Mouse (Mus musculus) bone marrow, adult 2 months (tissue): Measurements from ENCODE around the gene Anxa2. TPM values are rescaled to one million over a fixed set of nuclear protein-coding genes. Genes with fewer than 3 reads are reported as not detected.

Source experiments
- H3K27ac ChIP-seq: fragments of 200-500 bp; 2 replicates; pipeline ENCODE4 v1.5.1; 2012; ENCODE audit warnings: low read depth, mild to moderate bottlenecking, control low read depth, inconsistent platforms, low read length; ENCODE audit not compliant: control insufficient read depth, poor library complexity, insufficient read depth
- H3K4me1 ChIP-seq: fragments of 200-500 bp; 2 replicates; pipeline ENCODE4 v1.6.1; 2011; ENCODE audit warnings: low read length; ENCODE audit not compliant: control insufficient read depth, insufficient read depth
- H3K4me3 ChIP-seq: fragments of 200-500 bp; replicated peaks from 2 replicates; pipeline ENCODE3; 2011; ENCODE audit warnings: mild to moderate bottlenecking, low read depth, low read length, control low read depth; ENCODE audit not compliant: control insufficient read depth
- CTCF ChIP-seq: fragments of 200-500 bp; IDR thresholded peaks from 2 replicates; pipeline ENCODE4 v1.5.1; 2011; ENCODE audit warnings: low read length, control low read depth; ENCODE audit not compliant: control insufficient read depth, insufficient read depth
- POLR2A ChIP-seq: fragments of 200-500 bp; IDR thresholded peaks from 2 replicates; pipeline ENCODE4 v1.6.1; 2011; ENCODE audit warnings: low read depth, mild to moderate bottlenecking, control low read depth, low read length, borderline replicate concordance; ENCODE audit not compliant: control insufficient read depth
- WGBS: fragments of 180-500 bp; shearing (Covaris S2); methylation state at CpG from one replicate; pipeline ENCODE4 v1.1.7; 2018; 5-methylcytosine and 5-hydroxymethylcytosine counted together
- polyA plus RNA-seq: library from polyadenylated mRNA; stranded (reverse); fragments of >200 nt; gene quantifications from 2 replicates; pipeline ENCODE4 v1.2.4, GENCODE M21; 2011; ENCODE audit warnings: low replicate concordance; ENCODE audit not compliant: missing spikeins, insufficient read depth, insufficient read length

The Anxa2 gene
- polyA plus RNA-seq, 1 experiment: 211 TPM

GRCm38 (mm10) chr9:69456406-69457075, 3.1 kb downstream of the Anxa2 start:
- H3K27ac ChIP-seq: no peak overlapping the region
- 74% methylated on average over 15 of the region's 15 CpGs for WGBS
- no peak for TF ChIP-seq POLR2A
- no peak for TF ChIP-seq CTCF
- H3K4me3 ChIP-seq: no peak overlapping the region
- peaks cover 2% of the 10 kb centered on the region; the same call in 1 of the 2 replicates for H3K4me1 ChIP-seq

- TF ChIP-seq POLR2A: no peak
- Histone ChIP-seq H3K27ac (no peak overlapping the region), H3K4me1 (peaks cover 2% of the 10 kb centered on the region; the same call in 1 of the 2 replicates), H3K4me3 (no peak overlapping the region)
- 78% methylated on average over 3 of the region's 3 CpGs for WGBS
These were observed 3.7 kb downstream of the Anxa2 start for GRCm38 (mm10) chr9:69457143-69457542.

- TF ChIP-seq POLR2A: no peak
- TF ChIP-seq CTCF: no peak
- WGBS: 57% methylated on average over 14 of the region's 14 CpGs
- H3K27ac ChIP-seq: no peak overlapping the region
- H3K4me3 ChIP-seq: no peak overlapping the region
- H3K4me1 ChIP-seq: peaks cover 2% of the 10 kb centered on the region; the same call in 1 of the 2 replicates
These were observed 4.6 kb downstream of the Anxa2 start for GRCm38 (mm10) chr9:69457747-69458625.

- H3K27ac ChIP-seq: no peak overlapping the region
- no peak overlapping the region for H3K4me3 ChIP-seq
- H3K4me1 ChIP-seq: peaks cover 5% of the 10 kb centered on the region
- no peak for TF ChIP-seq POLR2A
- TF ChIP-seq CTCF: no peak
- 62% methylated on average over 2 of the region's 2 CpGs for WGBS
These were observed 5.6 kb downstream of the Anxa2 start for GRCm38 (mm10) chr9:69458982-69459381.

- H3K4me1 ChIP-seq: peaks cover 5% of the 10 kb centered on the region
- WGBS: 80% methylated on average over 7 of the region's 7 CpGs
- no peak for TF ChIP-seq CTCF
- no peak for TF ChIP-seq POLR2A
These were observed 6.5 kb downstream of the Anxa2 start for GRCm38 (mm10) chr9:69459876-69460275.

GRCm38 (mm10) chr9:69463046-69463445, 9.6 kb downstream of the Anxa2 start:
- WGBS: 25% methylated on average over 2 of the region's 2 CpGs
- peaks cover 3% of the 10 kb centered on the region for H3K4me1 ChIP-seq
- H3K27ac ChIP-seq: no peak overlapping the region
- no peak for TF ChIP-seq CTCF
- no peak for TF ChIP-seq POLR2A
- H3K4me3 ChIP-seq: no peak overlapping the region

More at GRCm38 (mm10) chr9:69459876-69460275, 6.5 kb downstream of the Anxa2 start:
- Histone ChIP-seq H3K27ac (no peak overlapping the region), H3K4me3 (no peak overlapping the region)

- Histone ChIP-seq H3K27ac (no peak overlapping the region), H3K4me1 (peaks cover 3% of the 10 kb centered on the region), H3K4me3 (no peak overlapping the region)
- WGBS: 56% methylated on average over 6 of the region's 6 CpGs
- TF ChIP-seq CTCF (no peak), POLR2A (no peak)
These were observed 10.8 kb downstream of the Anxa2 start for GRCm38 (mm10) chr9:69464109-69464756.

GRCm38 (mm10) chr9:69466098-69466497, 12.7 kb downstream of the Anxa2 start:
- Histone ChIP-seq H3K4me3 (no peak overlapping the region), H3K27ac (no peak overlapping the region), H3K4me1 (peaks cover 3% of the 10 kb centered on the region)
- 65% methylated on average over 4 of the region's 4 CpGs for WGBS
- TF ChIP-seq CTCF (no peak), POLR2A (no peak)
